Mouse (Mus musculus): ENCODE measurements around the gene Stx6. TPM values are rescaled to one million over a fixed set of nuclear protein-coding genes. Genes with fewer than 3 reads are reported as not detected.
A peak's percentile ranks its signal among the peaks of the same experiment; 100 is the strongest.

The Stx6 gene
- polyA plus RNA-seq, 1 experiment from 2014 or later, result 117 TPM

GRCm38 (mm10) chr1:155243797-155244770, 85.6 kb downstream of the Stx6 start, which contains the start of gene BC034090:
BC034090 (minus strand) TSS chr1:155244444.
- ATAC-seq (ENCODE audit: low FRiP score), result peak; percentile 53; the same call in 1 of the 2 replicates
- no peak for DNase-seq (ENCODE audit: low spot score)
- 0 out of 2 replicates have a peak within 1 kb of the TSS, but pooled peaks have one; percentile 7 for H3K27ac ChIP-seq
- H3K4me3 ChIP-seq (replicated peaks; ENCODE audit: low read length), result peak within 1 kb of the TSS; percentile 39
- no peaks in the 10 kb centered on the region for H3K36me3 ChIP-seq (replicated peaks; ENCODE audit: control insufficient read depth, insufficient read depth)
- peaks cover 12% of the 10 kb centered on the region for H3K27me3 ChIP-seq (ENCODE audit: control insufficient read depth, insufficient read depth, low read length)
- peak within 1 kb of the TSS; percentile 86 for H3K4me2 ChIP-seq (replicated peaks)
- H3K9ac ChIP-seq, result peak within 1 kb of the TSS; percentile 61
- no peaks in the 10 kb centered on the region for H3K9me3 ChIP-seq (ENCODE audit: control insufficient read depth, low read length)
- H3K4me1 ChIP-seq (replicated peaks; ENCODE audit: control insufficient read depth, insufficient read depth, low read length), result peaks cover 5% of the 10 kb centered on the region
- WGBS, result 2% methylated on average over 79 of the region's 85 CpGs

- DNase-seq (ENCODE audit: low spot score), result no peak
- Histone ChIP-seq H3K4me3 (replicated peaks; ENCODE audit: low read length) (peak overlapping the region; percentile 39), H3K27ac (0 out of 2 replicates have a peak overlapping the region, but pooled peaks have one; percentile 7), H3K4me1 (replicated peaks; ENCODE audit: control insufficient read depth, insufficient read depth, low read length) (peaks cover 5% of the 10 kb centered on the region), H3K9me3 (ENCODE audit: control insufficient read depth, low read length) (no peaks in the 10 kb centered on the region), H3K36me3 (replicated peaks; ENCODE audit: control insufficient read depth, insufficient read depth) (no peaks in the 10 kb centered on the region), H3K9ac (peak overlapping the region; percentile 61), H3K4me2 (replicated peaks) (peak overlapping the region; percentile 86), H3K27me3 (ENCODE audit: control insufficient read depth, insufficient read depth, low read length) (peaks cover 12% of the 10 kb centered on the region)
- WGBS, result 4% methylated on average over 29 of the region's 29 CpGs
- ATAC-seq (ENCODE audit: low FRiP score), result no peak
These were observed 86.3 kb downstream of the Stx6 start for GRCm38 (mm10) chr1:155244771-155245211.

- ATAC-seq (ENCODE audit: low FRiP score) (no peak), DNase-seq (ENCODE audit: low spot score) (no peak)
- no peak overlapping the region for H3K9ac ChIP-seq
These were observed 87.0 kb downstream of the Stx6 start for GRCm38 (mm10) chr1:155245516-155245915.

GRCm38 (mm10) chr1:155247441-155247840, 88.9 kb downstream of the Stx6 start:
- WGBS, result 46% methylated on average over 5 of the region's 5 CpGs
- H3K4me1 ChIP-seq (replicated peaks; ENCODE audit: control insufficient read depth, insufficient read depth, low read length), result peaks cover 5% of the 10 kb centered on the region
- no peak overlapping the region for H3K4me3 ChIP-seq (replicated peaks; ENCODE audit: low read length)
- ATAC-seq (ENCODE audit: low FRiP score) (no peak), DNase-seq (ENCODE audit: low spot score) (no peak)
- no peaks in the 10 kb centered on the region for H3K9me3 ChIP-seq (ENCODE audit: control insufficient read depth, low read length)
- H3K27me3 ChIP-seq (ENCODE audit: control insufficient read depth, insufficient read depth, low read length), result peaks cover 12% of the 10 kb centered on the region
- H3K27ac ChIP-seq, result no peak overlapping the region
- H3K36me3 ChIP-seq (replicated peaks; ENCODE audit: control insufficient read depth, insufficient read depth), result no peaks in the 10 kb centered on the region
- no peak overlapping the region for H3K4me2 ChIP-seq (replicated peaks)
- no peak overlapping the region for H3K9ac ChIP-seq

More at GRCm38 (mm10) chr1:155245516-155245915, 87.0 kb downstream of the Stx6 start:
- Histone ChIP-seq H3K27ac (no peak overlapping the region), H3K9me3 (ENCODE audit: control insufficient read depth, low read length) (no peaks in the 10 kb centered on the region), H3K27me3 (ENCODE audit: control insufficient read depth, insufficient read depth, low read length) (peaks cover 12% of the 10 kb centered on the region), H3K36me3 (replicated peaks; ENCODE audit: control insufficient read depth, insufficient read depth) (no peaks in the 10 kb centered on the region), H3K4me2 (replicated peaks) (no peak overlapping the region), H3K4me1 (replicated peaks; ENCODE audit: control insufficient read depth, insufficient read depth, low read length) (peaks cover 5% of the 10 kb centered on the region), H3K4me3 (replicated peaks; ENCODE audit: low read length) (no peak overlapping the region)
- 46% methylated on average over 7 of the region's 7 CpGs for WGBS

- H3K36me3 ChIP-seq (replicated peaks; ENCODE audit: control insufficient read depth, insufficient read depth), result no peaks in the 10 kb centered on the region
- H3K27me3 ChIP-seq (ENCODE audit: control insufficient read depth, insufficient read depth, low read length), result peaks cover 12% of the 10 kb centered on the region
- no peak overlapping the region for H3K27ac ChIP-seq
- no peak overlapping the region for H3K4me3 ChIP-seq (replicated peaks; ENCODE audit: low read length)
- no peak for DNase-seq (ENCODE audit: low spot score)
- peaks cover 5% of the 10 kb centered on the region for H3K4me1 ChIP-seq (replicated peaks; ENCODE audit: control insufficient read depth, insufficient read depth, low read length)
- no peak overlapping the region for H3K9ac ChIP-seq
- 69% methylated on average over 5 of the region's 5 CpGs for WGBS
- 0 out of 2 replicates have a peak, but pooled peaks have one; percentile 13 for ATAC-seq (ENCODE audit: low FRiP score)
- no peak overlapping the region for H3K4me2 ChIP-seq (replicated peaks)
- no peaks in the 10 kb centered on the region for H3K9me3 ChIP-seq (ENCODE audit: control insufficient read depth, low read length)
These were observed 89.5 kb downstream of the Stx6 start for GRCm38 (mm10) chr1:155248041-155248440.

GRCm38 (mm10) chr1:155249896-155250295, 91.4 kb downstream of the Stx6 start:
- H3K4me2 ChIP-seq (replicated peaks), result no peak overlapping the region
- H3K36me3 ChIP-seq (replicated peaks; ENCODE audit: control insufficient read depth, insufficient read depth), result no peaks in the 10 kb centered on the region
- no peak for DNase-seq (ENCODE audit: low spot score)
- no peak for ATAC-seq (ENCODE audit: low FRiP score)
- no peaks in the 10 kb centered on the region for H3K9me3 ChIP-seq (ENCODE audit: control insufficient read depth, low read length)
- peaks cover 5% of the 10 kb centered on the region for H3K27me3 ChIP-seq (ENCODE audit: control insufficient read depth, insufficient read depth, low read length)
- no peak overlapping the region for H3K4me3 ChIP-seq (replicated peaks; ENCODE audit: low read length)
- no peak overlapping the region for H3K9ac ChIP-seq
- H3K4me1 ChIP-seq (replicated peaks; ENCODE audit: control insufficient read depth, insufficient read depth, low read length), result no peaks in the 10 kb centered on the region; the same call in 1 of the 2 replicates
- WGBS, result 50% methylated on average over 5 of the region's 5 CpGs
- no peak overlapping the region for H3K27ac ChIP-seq

GRCm38 (mm10) chr1:155250531-155251135, 92.1 kb downstream of the Stx6 start:
- H3K27me3 ChIP-seq (ENCODE audit: control insufficient read depth, insufficient read depth, low read length), result no peaks in the 10 kb centered on the region
- H3K36me3 ChIP-seq (replicated peaks; ENCODE audit: control insufficient read depth, insufficient read depth), result no peaks in the 10 kb centered on the region
- DNase-seq (ENCODE audit: low spot score), result no peak
- no peaks in the 10 kb centered on the region; the same call in 1 of the 2 replicates for H3K4me1 ChIP-seq (replicated peaks; ENCODE audit: control insufficient read depth, insufficient read depth, low read length)
- H3K27ac ChIP-seq, result no peak overlapping the region
- 40% methylated on average over 4 of the region's 4 CpGs for WGBS
- no peak overlapping the region for H3K4me2 ChIP-seq (replicated peaks)
- H3K9ac ChIP-seq, result no peak overlapping the region
- H3K9me3 ChIP-seq (ENCODE audit: control insufficient read depth, low read length), result no peaks in the 10 kb centered on the region
- no peak for ATAC-seq (ENCODE audit: low FRiP score)
- no peak overlapping the region for H3K4me3 ChIP-seq (replicated peaks; ENCODE audit: low read length)

GRCm38 (mm10) chr1:155251596-155251995, 93.1 kb downstream of the Stx6 start:
- no peaks in the 10 kb centered on the region for H3K36me3 ChIP-seq (replicated peaks; ENCODE audit: control insufficient read depth, insufficient read depth)
- H3K4me1 ChIP-seq (replicated peaks; ENCODE audit: control insufficient read depth, insufficient read depth, low read length), result no peaks in the 10 kb centered on the region
- H3K9ac ChIP-seq, result no peak overlapping the region
- no peaks in the 10 kb centered on the region for H3K27me3 ChIP-seq (ENCODE audit: control insufficient read depth, insufficient read depth, low read length)
- DNase-seq (ENCODE audit: low spot score) (no peak), ATAC-seq (ENCODE audit: low FRiP score) (no peak)
- H3K9me3 ChIP-seq (ENCODE audit: control insufficient read depth, low read length), result no peaks in the 10 kb centered on the region
- H3K4me2 ChIP-seq (replicated peaks), result no peak overlapping the region
- WGBS, result 85% methylated on average over 5 of the region's 5 CpGs
- no peak overlapping the region for H3K4me3 ChIP-seq (replicated peaks; ENCODE audit: low read length)
- H3K27ac ChIP-seq, result no peak overlapping the region

GRCm38 (mm10) chr1:155252631-155253121, 94.2 kb downstream of the Stx6 start:
- Histone ChIP-seq H3K4me1 (replicated peaks; ENCODE audit: control insufficient read depth, insufficient read depth, low read length) (no peaks in the 10 kb centered on the region), H3K9me3 (ENCODE audit: control insufficient read depth, low read length) (no peaks in the 10 kb centered on the region), H3K4me3 (replicated peaks; ENCODE audit: low read length) (no peak overlapping the region), H3K36me3 (replicated peaks; ENCODE audit: control insufficient read depth, insufficient read depth) (no peaks in the 10 kb centered on the region), H3K9ac (no peak overlapping the region), H3K27me3 (ENCODE audit: control insufficient read depth, insufficient read depth, low read length) (no peaks in the 10 kb centered on the region), H3K27ac (no peak overlapping the region), H3K4me2 (replicated peaks) (no peak overlapping the region)
- no peak for DNase-seq (ENCODE audit: low spot score)
- no peak for ATAC-seq (ENCODE audit: low FRiP score)
- WGBS, result 51% methylated on average over 6 of the region's 6 CpGs

Data from hindbrain, embryonic 14.5 days (tissue).